Mouse (Mus musculus) neural tube, embryonic 15.5 days (tissue): ENCODE measurements around the gene Ttc9b. TPM values are rescaled to one million over a fixed set of nuclear protein-coding genes. Genes with fewer than 3 reads are reported as not detected.
A peak's percentile ranks its signal among the peaks of the same experiment; 100 is the strongest.

Source experiments
- ATAC-seq: fragments of 200-750 bp; cut with Nextera tagmentation; 2 replicates; pipeline ENCODE4 v1.8.0; 2017; ENCODE audit warnings: mild to moderate bottlenecking, moderate TSS enrichment, moderate library complexity; ENCODE audit not compliant: low FRiP score
- H3K27ac ChIP-seq: fragments of 300-500 bp; sonication (generic); replicated peaks from 2 replicates; pipeline ENCODE4 v1.5.1; 2015; ENCODE audit warnings: mild to moderate bottlenecking, inconsistent platforms
- H3K27me3 ChIP-seq: fragments of 300-500 bp; sonication (generic); replicated peaks from 2 replicates; pipeline ENCODE4 v1.6.1; 2015; ENCODE audit warnings: inconsistent platforms
- H3K36me3 ChIP-seq: fragments of 300-500 bp; sonication (generic); 2 replicates; pipeline ENCODE4 v1.6.1; 2015; ENCODE audit warnings: inconsistent platforms
- H3K4me1 ChIP-seq: fragments of 300-500 bp; sonication (generic); 2 replicates; pipeline ENCODE4 v1.6.1; 2015; ENCODE audit warnings: inconsistent platforms
- H3K4me2 ChIP-seq: fragments of 300-500 bp; sonication (generic); 2 replicates; pipeline ENCODE4 v1.6.1; 2015; ENCODE audit warnings: inconsistent platforms, mild to moderate bottlenecking, moderate library complexity
- H3K4me3 ChIP-seq: fragments of 300-500 bp; sonication (generic); replicated peaks from 2 replicates; pipeline ENCODE4 v1.5.1; 2015; ENCODE audit warnings: mild to moderate bottlenecking, inconsistent platforms
- H3K9ac ChIP-seq: fragments of 300-500 bp; sonication (generic); replicated peaks from 2 replicates; pipeline ENCODE4 v1.6.1; 2015; ENCODE audit warnings: mild to moderate bottlenecking, inconsistent platforms
- H3K9me3 ChIP-seq: fragments of 300-500 bp; sonication (generic); replicated peaks from 2 replicates; pipeline ENCODE4 v1.6.1; 2016; ENCODE audit warnings: inconsistent platforms
- WGBS: fragments of 180-500 bp; shearing (Covaris S2); methylation state at CpG from one replicate; pipeline ENCODE4 v1.1.7; 2015; ENCODE audit warnings: mixed read lengths; 5-methylcytosine and 5-hydroxymethylcytosine counted together
- polyA plus RNA-seq: library from polyadenylated mRNA; unstranded; fragments of >200 nt; fragmentation: Nextera tagmentation; extraction: Ambion mirVana; gene quantifications from 2 replicates; pipeline ENCODE4 v1.2.1, GENCODE M21; 2015

Gene Ttc9b
- polyA plus RNA-seq, 1 experiment from 2014 or later: 99.5 TPM

- no peaks in the 10 kb centered on the region for H3K27me3 ChIP-seq
- WGBS: 83% methylated on average over 7 of the region's 7 CpGs
- H3K27ac ChIP-seq: no peak overlapping the region
- no peak overlapping the region for H3K9ac ChIP-seq
- no peak overlapping the region for H3K4me3 ChIP-seq
- no peaks in the 10 kb centered on the region for H3K9me3 ChIP-seq
- H3K4me2 ChIP-seq: no peak overlapping the region
- H3K4me1 ChIP-seq: no peaks in the 10 kb centered on the region
- no peak for ATAC-seq
- no peaks in the 10 kb centered on the region for H3K36me3 ChIP-seq
These were observed 7.2 kb upstream of the Ttc9b start for GRCm38 (mm10) chr7:27646516-27646915.

GRCm38 (mm10) chr7:27647281-27648002, 6.3 kb upstream of the Ttc9b start:
- WGBS: 77% methylated on average over 6 of the region's 6 CpGs
- no peak overlapping the region for H3K4me2 ChIP-seq
- no peaks in the 10 kb centered on the region for H3K9me3 ChIP-seq

GRCm38 (mm10) chr7:27649723-27650122, 4.0 kb upstream of the Ttc9b start:
- H3K4me2 ChIP-seq: no peak overlapping the region
- no peaks in the 10 kb centered on the region for H3K36me3 ChIP-seq
- 93% methylated on average over 11 of the region's 11 CpGs for WGBS
- no peaks in the 10 kb centered on the region for H3K9me3 ChIP-seq
- ATAC-seq: no peak
- H3K9ac ChIP-seq: no peak overlapping the region
- H3K27ac ChIP-seq: no peak overlapping the region
- 0 out of 2 replicates have a peak, but pooled peaks cover 2% of the 10 kb centered on the region for H3K27me3 ChIP-seq
- peaks cover 19% of the 10 kb centered on the region for H3K4me1 ChIP-seq
- no peak overlapping the region for H3K4me3 ChIP-seq

More at GRCm38 (mm10) chr7:27647281-27648002, 6.3 kb upstream of the Ttc9b start:
- Histone ChIP-seq H3K4me1 (0 out of 2 replicates have a peak, but pooled peaks cover under 1% of the 10 kb centered on the region), H3K4me3 (no peak overlapping the region), H3K27ac (no peak overlapping the region), H3K36me3 (no peaks in the 10 kb centered on the region), H3K9ac (no peak overlapping the region), H3K27me3 (0 out of 2 replicates have a peak, but pooled peaks cover 2% of the 10 kb centered on the region)
- no peak for ATAC-seq

- Histone ChIP-seq H3K4me2 (no peak overlapping the region), H3K9ac (no peak overlapping the region), H3K36me3 (peaks cover 5% of the 10 kb centered on the region), H3K27ac (no peak overlapping the region), H3K9me3 (no peaks in the 10 kb centered on the region), H3K27me3 (0 out of 2 replicates have a peak, but pooled peaks cover 2% of the 10 kb centered on the region), H3K4me3 (no peak overlapping the region), H3K4me1 (peaks cover 31% of the 10 kb centered on the region)
- no peak for ATAC-seq
- 6% methylated on average over 10 of the region's 10 CpGs for WGBS
These were observed 2.8 kb upstream of the Ttc9b start for GRCm38 (mm10) chr7:27650949-27651348.

- Histone ChIP-seq H3K4me2 (peak overlapping the region; percentile 62), H3K27ac (peak overlapping the region; percentile 93), H3K4me1 (peaks cover 37% of the 10 kb centered on the region), H3K27me3 (peaks cover 9% of the 10 kb centered on the region; the same call in 1 of the 2 replicates), H3K9ac (peak overlapping the region; percentile 82; the same call in 1 of the 2 replicates), H3K36me3 (peaks cover 40% of the 10 kb centered on the region), H3K9me3 (no peaks in the 10 kb centered on the region), H3K4me3 (peak overlapping the region; percentile 54)
- no peak for ATAC-seq
- 64% methylated on average over 20 of the region's 20 CpGs for WGBS
These were observed 1.0 kb downstream of the Ttc9b start for GRCm38 (mm10) chr7:27654607-27655276.

- no peak overlapping the region for H3K9ac ChIP-seq
- H3K27me3 ChIP-seq: peaks cover 9% of the 10 kb centered on the region; the same call in 1 of the 2 replicates
- H3K4me3 ChIP-seq: peak overlapping the region; percentile 1; the same call in 1 of the 2 replicates
- no peak for ATAC-seq
- WGBS: 61% methylated on average over 11 of the region's 11 CpGs
- H3K27ac ChIP-seq: 0 out of 2 replicates have a peak overlapping the region, but pooled peaks have one; percentile 3
- peaks cover 37% of the 10 kb centered on the region for H3K4me1 ChIP-seq
- H3K9me3 ChIP-seq: no peaks in the 10 kb centered on the region
- peaks cover 46% of the 10 kb centered on the region for H3K36me3 ChIP-seq
- H3K4me2 ChIP-seq: peak overlapping the region; percentile 62
These were observed 1.8 kb downstream of the Ttc9b start for GRCm38 (mm10) chr7:27655545-27655944.

DNA sequence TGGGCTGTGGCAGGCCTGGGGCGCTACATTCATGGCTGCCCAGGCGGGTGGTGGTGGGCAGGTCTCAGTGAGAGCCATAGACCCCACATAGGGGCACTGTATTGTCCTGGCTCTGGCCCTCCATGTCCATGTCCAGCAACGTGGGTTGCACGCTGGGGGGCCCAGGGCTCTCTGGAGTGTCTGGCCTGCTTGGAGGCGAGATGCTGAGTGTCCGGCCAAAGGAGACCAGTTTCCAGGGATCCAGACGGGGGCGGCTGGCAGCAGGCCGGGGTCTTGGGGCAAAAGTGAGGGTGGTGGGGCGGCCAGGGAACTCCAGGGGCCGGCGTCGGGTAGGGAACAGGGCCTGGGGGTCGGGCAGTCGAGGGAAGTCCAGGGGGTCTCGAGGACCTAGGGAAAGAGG, 2.9 kb downstream of the Ttc9b start:
- no peak for ATAC-seq
- Histone ChIP-seq H3K4me3 (no peak overlapping the region), H3K36me3 (peaks cover 56% of the 10 kb centered on the region), H3K4me1 (peaks cover 37% of the 10 kb centered on the region), H3K27me3 (peaks cover 8% of the 10 kb centered on the region; the same call in 1 of the 2 replicates), H3K27ac (no peak overlapping the region), H3K9me3 (no peaks in the 10 kb centered on the region), H3K4me2 (no peak overlapping the region), H3K9ac (no peak overlapping the region)
- WGBS: 91% methylated on average over 16 of the region's 16 CpGs

DNA sequence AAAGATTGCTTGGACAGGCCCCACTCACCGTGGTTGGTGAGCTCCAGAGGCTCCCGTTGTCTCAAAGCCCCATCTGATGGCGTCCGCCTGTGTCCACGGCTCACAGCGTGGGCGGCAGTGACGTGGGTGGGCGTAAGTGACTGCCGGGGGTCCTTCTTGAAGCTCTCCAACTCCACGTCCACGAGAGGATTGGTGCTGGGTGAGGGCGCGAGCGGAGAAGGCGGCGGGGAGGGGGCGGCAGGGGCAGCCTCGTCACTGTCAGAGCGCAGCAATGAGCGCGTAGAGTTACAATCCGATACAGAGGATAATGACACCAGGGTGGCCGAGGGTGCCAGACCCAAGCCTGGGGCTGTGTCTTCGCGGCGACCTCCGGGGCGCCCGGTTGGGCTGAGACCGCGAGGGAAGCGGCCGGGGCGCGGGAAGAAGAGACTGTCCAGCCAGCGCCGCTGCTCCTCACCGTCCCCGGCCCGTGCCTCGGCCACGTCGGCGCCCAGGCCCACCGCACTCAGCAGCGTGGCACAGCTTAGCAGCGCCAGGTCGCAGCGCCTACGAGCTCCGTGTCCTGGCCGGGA, 4.2 kb downstream of the Ttc9b start:
- no peak overlapping the region for H3K4me3 ChIP-seq
- H3K9me3 ChIP-seq: no peaks in the 10 kb centered on the region
- peaks cover 31% of the 10 kb centered on the region for H3K4me1 ChIP-seq
- peaks cover 7% of the 10 kb centered on the region; the same call in 1 of the 2 replicates for H3K27me3 ChIP-seq
- no peak overlapping the region for H3K4me2 ChIP-seq
- no peak overlapping the region for H3K27ac ChIP-seq
- H3K9ac ChIP-seq: no peak overlapping the region
- peaks cover 67% of the 10 kb centered on the region for H3K36me3 ChIP-seq
- ATAC-seq: no peak
- WGBS: 32% methylated on average over 50 of the region's 53 CpGs

GRCm38 (mm10) chr7:27658712-27659663, 5.3 kb downstream of the Ttc9b start:
- Histone ChIP-seq H3K9ac (no peak overlapping the region), H3K27me3 (peaks cover 7% of the 10 kb centered on the region; the same call in 1 of the 2 replicates), H3K9me3 (no peaks in the 10 kb centered on the region), H3K4me1 (peaks cover 23% of the 10 kb centered on the region), H3K4me2 (no peak overlapping the region), H3K36me3 (peaks cover 72% of the 10 kb centered on the region), H3K27ac (no peak overlapping the region), H3K4me3 (no peak overlapping the region)
- WGBS: 62% methylated on average over 14 of the region's 14 CpGs
- ATAC-seq: no peak

DNA sequence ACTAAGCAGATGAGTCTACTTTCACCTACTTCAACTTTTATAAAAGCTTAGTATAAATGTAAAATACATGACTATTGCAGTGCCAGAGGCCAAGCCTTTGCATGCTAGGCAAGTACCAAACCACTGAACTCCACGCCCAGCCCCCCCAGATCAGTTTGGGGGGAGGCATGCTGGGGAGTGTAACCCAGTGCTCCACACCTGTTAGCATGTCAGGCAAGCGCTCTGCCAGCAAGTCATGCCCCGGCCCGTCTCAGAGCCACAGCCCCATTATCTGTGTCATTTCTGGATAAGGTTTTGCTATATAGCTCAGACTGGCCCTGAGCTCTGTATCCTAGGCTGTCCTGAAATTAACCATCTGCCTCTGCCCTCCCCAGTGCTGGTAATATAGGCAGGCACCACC, 8.3 kb downstream of the Ttc9b start:
- H3K4me2 ChIP-seq: no peak overlapping the region
- H3K4me3 ChIP-seq: no peak overlapping the region
- H3K27ac ChIP-seq: no peak overlapping the region
- peaks cover 80% of the 10 kb centered on the region for H3K36me3 ChIP-seq
- WGBS: 92% methylated on average over 4 of the region's 4 CpGs
- H3K9me3 ChIP-seq: no peaks in the 10 kb centered on the region
- H3K9ac ChIP-seq: no peak overlapping the region
- ATAC-seq: no peak
- no peaks in the 10 kb centered on the region for H3K4me1 ChIP-seq
- H3K27me3 ChIP-seq: peaks cover 7% of the 10 kb centered on the region; the same call in 1 of the 2 replicates
